Mouse (Mus musculus): ENCODE data around the gene Sema4c. TPM values are rescaled to one million over a fixed set of nuclear protein-coding genes. Genes with fewer than 3 reads are reported as not detected.

Gene Sema4c
- polyA plus RNA-seq, 1 experiment = 16.8 TPM

DNA sequence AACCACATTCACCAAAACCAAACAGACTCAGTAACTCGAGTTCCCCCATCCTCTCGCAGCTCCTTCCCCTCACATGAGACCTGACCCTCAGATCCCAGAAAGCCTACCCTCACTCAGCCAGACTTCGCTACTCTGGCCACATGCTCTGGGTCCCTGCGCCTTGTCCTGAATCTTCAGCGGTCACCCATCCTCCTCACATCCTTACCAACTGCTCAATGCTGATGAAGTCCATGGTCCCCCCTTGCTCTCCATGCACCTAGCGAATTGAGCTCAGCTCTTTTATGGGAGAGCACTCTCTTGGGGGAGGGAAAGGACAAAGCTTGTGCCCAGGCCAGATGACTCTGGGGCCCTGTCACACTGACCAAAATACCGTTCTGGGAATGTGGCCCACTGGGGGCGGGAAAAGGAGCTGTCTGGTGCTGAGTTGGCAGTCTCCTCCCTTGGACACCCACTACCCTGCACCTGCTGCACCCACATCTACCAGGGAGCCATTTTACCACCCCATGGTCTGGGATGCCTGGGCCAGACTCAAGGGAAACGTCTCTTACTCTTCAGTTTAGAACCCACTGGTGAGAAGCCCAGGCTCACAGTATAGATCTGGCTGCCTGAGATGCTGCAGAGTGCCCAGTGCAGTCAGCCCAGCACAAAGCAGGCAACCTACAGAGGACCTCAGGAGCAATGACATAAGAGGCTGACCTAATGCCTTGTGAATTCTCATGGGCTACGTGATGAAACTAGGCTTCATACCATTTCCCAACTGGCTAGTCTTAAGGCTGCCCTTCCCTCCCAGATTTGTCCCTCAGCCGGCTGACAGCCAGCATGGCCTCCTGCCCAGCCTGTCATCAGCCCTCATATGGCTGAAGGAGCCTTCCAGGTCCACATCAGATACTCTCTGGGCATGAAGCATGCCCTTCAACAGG is 22.4 kb downstream of the Sema4c start:
- H3K27ac ChIP-seq (ENCODE audit: control insufficient read depth, insufficient read depth, low read length) = no peak overlapping the region
- 93% methylated on average over 11 of the region's 11 CpGs for WGBS
- peaks cover 10% of the 10 kb centered on the region for H3K4me1 ChIP-seq (replicated peaks; ENCODE audit: control insufficient read depth, insufficient read depth, low read length)
- H3K4me3 ChIP-seq (ENCODE audit: control insufficient read depth, insufficient read depth, low read length) = no peak overlapping the region
- 0 out of 2 replicates have a peak, but pooled peaks cover 8% of the 10 kb centered on the region for H3K36me3 ChIP-seq (ENCODE audit: control insufficient read depth, insufficient read depth, low read length)
- H3K27me3 ChIP-seq (ENCODE audit: control insufficient read depth, insufficient read depth, low read length) = no peaks in the 10 kb centered on the region
- TF ChIP-seq POLR2A (IDR thresholded peaks at IDR 0.05; ENCODE audit: control insufficient read depth, extremely low read depth, insufficient read depth, low read length, poor library complexity) (no peak), CTCF (IDR thresholded peaks at IDR 0.05; ENCODE audit: borderline replicate concordance, control insufficient read depth, extremely low read depth, insufficient read depth, low read length, poor library complexity) (no peak)
- DNase-seq = no peak

DNA sequence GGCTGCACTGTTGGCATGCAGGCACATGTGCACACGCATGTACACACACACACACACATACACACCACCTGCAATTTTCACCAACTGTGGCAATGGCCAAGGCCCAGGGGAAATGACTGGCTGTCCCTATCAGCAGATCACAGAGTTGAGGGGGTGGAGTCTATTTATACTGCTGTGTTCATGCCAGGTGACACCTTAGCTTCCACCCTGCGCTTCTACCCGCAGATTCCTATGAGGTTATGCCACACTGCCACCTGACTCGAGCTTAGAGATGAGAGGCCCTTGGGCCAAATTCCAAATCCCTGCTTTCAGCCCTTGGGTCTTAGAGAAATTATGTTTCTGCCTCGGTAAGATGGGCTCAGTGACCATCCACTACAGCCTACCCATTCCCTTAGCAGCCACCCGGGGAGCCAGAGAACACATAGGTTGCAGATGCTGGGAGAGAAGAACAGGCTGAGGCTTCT is 23.5 kb downstream of the Sema4c start:
- TF ChIP-seq POLR2A (IDR thresholded peaks at IDR 0.05; ENCODE audit: control insufficient read depth, extremely low read depth, insufficient read depth, low read length, poor library complexity) = no peak
- no peak for TF ChIP-seq CTCF (IDR thresholded peaks at IDR 0.05; ENCODE audit: borderline replicate concordance, control insufficient read depth, extremely low read depth, insufficient read depth, low read length, poor library complexity)
- Histone ChIP-seq H3K27ac (ENCODE audit: control insufficient read depth, insufficient read depth, low read length) (no peak overlapping the region), H3K4me3 (ENCODE audit: control insufficient read depth, insufficient read depth, low read length) (no peak overlapping the region), H3K4me1 (replicated peaks; ENCODE audit: control insufficient read depth, insufficient read depth, low read length) (peaks cover 10% of the 10 kb centered on the region), H3K27me3 (ENCODE audit: control insufficient read depth, insufficient read depth, low read length) (no peaks in the 10 kb centered on the region), H3K36me3 (ENCODE audit: control insufficient read depth, insufficient read depth, low read length) (0 out of 2 replicates have a peak, but pooled peaks cover under 1% of the 10 kb centered on the region)
- no peak for DNase-seq
- WGBS = 14% methylated on average over 6 of the region's 6 CpGs

DNA sequence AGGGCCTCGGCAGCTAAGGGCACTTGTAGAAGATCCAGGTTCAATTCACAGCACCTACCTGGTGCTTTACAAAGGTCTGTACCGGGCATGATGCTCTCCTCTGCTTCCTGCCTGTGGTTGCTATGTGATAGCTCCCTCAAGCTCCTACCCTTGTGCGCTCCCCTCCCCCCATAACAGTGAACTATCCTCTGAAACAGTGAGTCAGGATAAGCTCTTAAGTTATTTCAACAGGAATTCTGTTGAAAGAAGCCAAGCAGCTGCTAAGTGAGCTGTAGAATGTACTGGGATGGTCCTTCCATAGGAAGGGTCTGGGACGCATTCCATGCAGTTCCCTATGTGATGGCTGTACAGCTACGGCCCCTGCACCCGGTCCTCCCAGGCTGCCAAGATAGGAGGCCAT is 24.6 kb downstream of the Sema4c start:
- WGBS = 90% methylated on average over 6 of the region's 6 CpGs
- Histone ChIP-seq H3K27ac (ENCODE audit: control insufficient read depth, insufficient read depth, low read length) (no peak overlapping the region), H3K4me1 (replicated peaks; ENCODE audit: control insufficient read depth, insufficient read depth, low read length) (peaks cover 10% of the 10 kb centered on the region), H3K27me3 (ENCODE audit: control insufficient read depth, insufficient read depth, low read length) (no peaks in the 10 kb centered on the region), H3K4me3 (ENCODE audit: control insufficient read depth, insufficient read depth, low read length) (no peak overlapping the region), H3K36me3 (ENCODE audit: control insufficient read depth, insufficient read depth, low read length) (no peaks in the 10 kb centered on the region)
- no peak for DNase-seq
- TF ChIP-seq CTCF (IDR thresholded peaks at IDR 0.05; ENCODE audit: borderline replicate concordance, control insufficient read depth, extremely low read depth, insufficient read depth, low read length, poor library complexity) = no peak
- TF ChIP-seq POLR2A (IDR thresholded peaks at IDR 0.05; ENCODE audit: control insufficient read depth, extremely low read depth, insufficient read depth, low read length, poor library complexity) = no peak

DNA sequence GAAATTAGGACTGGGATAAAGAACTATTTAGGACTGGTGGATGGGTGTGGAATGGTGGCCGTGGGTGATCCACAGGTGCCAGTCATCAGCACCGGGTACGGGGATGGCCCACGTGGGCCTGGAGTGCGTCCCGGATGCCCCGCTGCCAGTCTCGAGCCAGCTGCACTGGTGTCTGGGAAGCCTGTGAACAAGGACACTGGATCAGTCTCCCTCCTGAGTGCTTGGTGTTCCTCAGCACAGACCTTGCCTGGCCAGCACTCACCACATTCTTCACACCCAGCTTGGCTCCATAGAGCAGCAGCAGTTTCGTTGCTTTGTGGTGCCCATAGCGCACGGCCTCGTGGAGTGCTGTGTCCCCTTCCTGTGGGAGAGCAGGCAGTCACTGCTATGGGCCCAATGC is 26.7 kb downstream of the Sema4c start:
- Histone ChIP-seq H3K36me3 (ENCODE audit: control insufficient read depth, insufficient read depth, low read length) (no peaks in the 10 kb centered on the region; the same call in 1 of the 2 replicates), H3K27me3 (ENCODE audit: control insufficient read depth, insufficient read depth, low read length) (no peaks in the 10 kb centered on the region), H3K4me1 (replicated peaks; ENCODE audit: control insufficient read depth, insufficient read depth, low read length) (peaks cover 10% of the 10 kb centered on the region), H3K4me3 (ENCODE audit: control insufficient read depth, insufficient read depth, low read length) (no peak overlapping the region), H3K27ac (ENCODE audit: control insufficient read depth, insufficient read depth, low read length) (no peak overlapping the region)
- no peak for DNase-seq
- WGBS = 98% methylated on average over 12 of the region's 12 CpGs
- TF ChIP-seq POLR2A (IDR thresholded peaks at IDR 0.05; ENCODE audit: control insufficient read depth, extremely low read depth, insufficient read depth, low read length, poor library complexity) = no peak
- TF ChIP-seq CTCF (IDR thresholded peaks at IDR 0.05; ENCODE audit: borderline replicate concordance, control insufficient read depth, extremely low read depth, insufficient read depth, low read length, poor library complexity) = no peak

DNA sequence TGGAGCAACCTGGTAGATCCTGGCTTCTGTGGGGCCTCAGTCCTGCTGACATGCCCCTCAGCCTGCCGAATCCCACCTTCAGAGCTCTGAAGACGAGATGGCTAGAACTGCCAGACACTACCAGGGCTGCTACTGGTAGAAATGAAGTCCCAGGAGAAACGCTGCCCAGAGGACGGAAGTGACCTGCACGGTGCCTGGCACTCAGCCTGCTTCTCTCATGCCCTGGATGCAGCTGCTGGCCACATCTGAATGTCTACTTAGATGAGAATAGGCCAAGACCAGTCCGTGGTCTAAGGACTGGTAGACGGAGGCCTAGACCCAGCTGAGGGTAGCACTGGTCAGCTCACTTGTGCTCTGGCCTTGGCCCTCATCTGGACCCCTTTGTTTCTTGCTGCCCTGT is 27.2 kb downstream of the Sema4c start:
- TF ChIP-seq CTCF (IDR thresholded peaks at IDR 0.05; ENCODE audit: borderline replicate concordance, control insufficient read depth, extremely low read depth, insufficient read depth, low read length, poor library complexity) (no peak), POLR2A (IDR thresholded peaks at IDR 0.05; ENCODE audit: control insufficient read depth, extremely low read depth, insufficient read depth, low read length, poor library complexity) (no peak)

DNA sequence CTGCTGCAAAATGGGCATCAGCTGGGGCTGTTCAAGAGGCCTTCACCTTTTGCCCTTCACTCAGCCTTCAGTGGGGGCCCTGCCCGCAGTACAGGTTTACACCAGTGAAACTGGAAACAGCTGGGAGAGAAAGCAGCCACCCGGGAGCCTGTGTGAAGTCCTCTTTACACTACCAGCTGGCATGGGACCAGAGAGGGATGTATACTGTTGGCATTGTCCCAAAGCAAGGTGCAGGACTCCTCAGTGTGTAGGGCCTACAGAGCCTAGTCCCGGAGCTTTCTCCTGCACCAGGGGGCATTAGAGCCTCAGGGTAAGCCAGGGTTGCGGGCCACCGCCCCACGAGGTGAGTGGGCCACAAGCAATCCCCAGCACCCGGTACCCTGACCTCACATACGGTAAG is 27.7 kb downstream of the Sema4c start:
- peaks cover 10% of the 10 kb centered on the region for H3K4me1 ChIP-seq (replicated peaks; ENCODE audit: control insufficient read depth, insufficient read depth, low read length)
- H3K36me3 ChIP-seq (ENCODE audit: control insufficient read depth, insufficient read depth, low read length) = peaks cover 5% of the 10 kb centered on the region; the same call in 1 of the 2 replicates
- WGBS = 91% methylated on average over 8 of the region's 8 CpGs
- H3K27me3 ChIP-seq (ENCODE audit: control insufficient read depth, insufficient read depth, low read length) = no peaks in the 10 kb centered on the region
- no peak for DNase-seq
- TF ChIP-seq POLR2A (IDR thresholded peaks at IDR 0.05; ENCODE audit: control insufficient read depth, extremely low read depth, insufficient read depth, low read length, poor library complexity) = no peak
- no peak overlapping the region for H3K4me3 ChIP-seq (ENCODE audit: control insufficient read depth, insufficient read depth, low read length)
- no peak overlapping the region for H3K27ac ChIP-seq (ENCODE audit: control insufficient read depth, insufficient read depth, low read length)

More for the DNA sequence above, 27.2 kb downstream of the Sema4c start:
- 94% methylated on average over 7 of the region's 7 CpGs for WGBS
- DNase-seq = no peak
- Histone ChIP-seq H3K27ac (ENCODE audit: control insufficient read depth, insufficient read depth, low read length) (no peak overlapping the region), H3K36me3 (ENCODE audit: control insufficient read depth, insufficient read depth, low read length) (peaks cover under 1% of the 10 kb centered on the region; the same call in 1 of the 2 replicates), H3K4me1 (replicated peaks; ENCODE audit: control insufficient read depth, insufficient read depth, low read length) (peaks cover 10% of the 10 kb centered on the region), H3K27me3 (ENCODE audit: control insufficient read depth, insufficient read depth, low read length) (no peaks in the 10 kb centered on the region), H3K4me3 (ENCODE audit: control insufficient read depth, insufficient read depth, low read length) (no peak overlapping the region)

All from thymus, adult 2 months (tissue).